Mouse (Mus musculus): ENCODE measurements around the gene Slc44a3. TPM values are rescaled to one million over a fixed set of nuclear protein-coding genes. Genes with fewer than 3 reads are reported as not detected.
"Not testable (repeated sequence)": the region's sequence is repeated elsewhere in the genome, so short reads cannot be mapped to it uniquely, and the experiment has no call there.

Slc44a3 gene
- total and polyA plus RNA-seq, 2 experiments from 2014 or later, result 0.40 to 0.48 TPM

DNA sequence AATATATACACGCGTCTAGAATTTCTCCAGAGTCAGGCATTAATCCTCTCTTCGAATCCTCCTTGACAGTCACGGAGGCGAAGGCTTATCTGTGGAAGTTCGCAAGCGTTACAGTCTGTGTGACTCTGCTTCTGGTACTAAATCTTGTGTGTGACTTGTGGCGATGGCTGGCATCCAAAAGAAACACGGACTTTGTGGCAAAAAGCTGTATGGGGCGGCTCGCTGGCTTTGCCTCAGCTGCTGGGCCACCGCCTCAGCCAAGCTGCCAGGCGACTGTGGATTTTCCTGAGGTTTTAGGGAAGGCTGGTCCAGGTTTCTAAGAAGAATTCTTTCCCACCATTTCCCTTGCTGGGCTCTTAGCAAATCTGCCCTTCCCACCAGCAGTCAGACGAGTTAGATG lies 21.1 kb upstream of the Slc44a3 start:
- no peak for ATAC-seq
- Histone ChIP-seq H3K27me3 (ENCODE audit: insufficient read depth, low read length) (no peaks in the 10 kb centered on the region), H3K4me2 (ENCODE audit: low read depth) (no peak overlapping the region), H3K4me3 (ENCODE audit: low read depth, low read length) (no peak overlapping the region), H3K36me3 (ENCODE audit: insufficient read depth) (no peaks in the 10 kb centered on the region), H3K4me1 (ENCODE audit: insufficient read depth) (no peaks in the 10 kb centered on the region), H3K27ac (ENCODE audit: low read depth, low read length) (no peak overlapping the region), H3K9ac (no peak overlapping the region), H3K9me3 (ENCODE audit: low read length) (no peaks in the 10 kb centered on the region)
- DNase-seq, result no peak
- 66% methylated on average over 14 of the region's 14 CpGs for WGBS
- no peak for TF ChIP-seq CTCF (IDR thresholded peaks at IDR 0.05; ENCODE audit: low read depth)

DNA sequence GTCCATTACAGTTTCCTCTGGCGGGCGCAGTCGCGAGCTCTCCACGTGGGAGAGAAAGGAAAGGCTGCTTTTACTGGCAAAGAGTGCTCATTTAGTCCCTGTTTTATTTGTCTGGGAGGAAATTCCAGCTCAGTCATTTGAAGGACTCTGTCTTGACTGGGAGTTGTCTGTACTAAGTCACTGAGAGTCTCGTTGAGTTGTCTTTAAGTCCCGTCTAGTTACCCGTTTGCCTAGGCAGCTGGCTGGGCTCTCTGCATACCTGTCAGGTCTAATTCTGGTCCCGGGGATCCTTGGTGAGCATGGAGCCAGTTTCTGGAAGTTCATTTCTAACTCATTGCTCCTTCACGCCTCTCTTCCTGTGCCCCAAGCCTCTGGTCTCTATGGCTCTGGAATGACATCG lies 20.5 kb upstream of the Slc44a3 start:
- no peaks in the 10 kb centered on the region for H3K4me1 ChIP-seq (ENCODE audit: insufficient read depth)
- H3K4me3 ChIP-seq (ENCODE audit: low read depth, low read length), result no peak overlapping the region
- ATAC-seq, result no peak
- no peak for TF ChIP-seq CTCF (IDR thresholded peaks at IDR 0.05; ENCODE audit: low read depth)
- 80% methylated on average over 11 of the region's 11 CpGs for WGBS
- H3K27me3 ChIP-seq (ENCODE audit: insufficient read depth, low read length), result no peaks in the 10 kb centered on the region
- H3K27ac ChIP-seq (ENCODE audit: low read depth, low read length), result no peak overlapping the region
- no peak for DNase-seq
- no peak overlapping the region for H3K9ac ChIP-seq
- H3K9me3 ChIP-seq (ENCODE audit: low read length), result no peaks in the 10 kb centered on the region
- no peak overlapping the region for H3K4me2 ChIP-seq (ENCODE audit: low read depth)
- H3K36me3 ChIP-seq (ENCODE audit: insufficient read depth), result no peaks in the 10 kb centered on the region

DNA sequence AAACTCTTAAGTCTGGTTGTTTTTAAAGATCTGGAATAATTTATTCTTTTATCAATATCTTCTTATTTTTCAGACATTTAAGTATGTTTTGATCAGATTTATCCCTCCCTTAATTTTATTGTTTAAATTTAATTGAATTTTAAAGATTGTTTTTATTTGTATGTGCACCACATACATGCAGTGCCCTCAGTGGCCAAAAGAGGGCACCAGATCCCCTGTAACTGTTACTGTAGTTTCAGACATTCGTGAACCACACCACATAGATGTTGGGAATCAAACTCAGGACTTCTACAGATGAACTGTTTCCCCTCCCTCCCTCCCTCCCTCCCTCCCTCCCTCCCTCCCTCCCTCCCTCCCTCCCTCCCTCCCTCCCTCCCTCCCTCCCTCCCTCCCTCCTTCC lies 18.2 kb upstream of the Slc44a3 start:
- H3K27me3 ChIP-seq (ENCODE audit: insufficient read depth, low read length), result no peaks in the 10 kb centered on the region
- no peaks in the 10 kb centered on the region for H3K4me1 ChIP-seq (ENCODE audit: insufficient read depth)
- TF ChIP-seq CTCF (IDR thresholded peaks at IDR 0.05; ENCODE audit: low read depth), result peak; percentile 80
- H3K4me3 ChIP-seq (ENCODE audit: low read depth, low read length), result no peak overlapping the region
- WGBS, result 10% methylated on average over 1 of the region's 1 CpGs
- ATAC-seq (no peak), DNase-seq (peak; percentile 65)
- no peak overlapping the region for H3K27ac ChIP-seq (ENCODE audit: low read depth, low read length)
- no peak overlapping the region for H3K9ac ChIP-seq
- no peaks in the 10 kb centered on the region for H3K36me3 ChIP-seq (ENCODE audit: insufficient read depth)
- no peak overlapping the region for H3K4me2 ChIP-seq (ENCODE audit: low read depth)
- H3K9me3 ChIP-seq (ENCODE audit: low read length), result no peaks in the 10 kb centered on the region

DNA sequence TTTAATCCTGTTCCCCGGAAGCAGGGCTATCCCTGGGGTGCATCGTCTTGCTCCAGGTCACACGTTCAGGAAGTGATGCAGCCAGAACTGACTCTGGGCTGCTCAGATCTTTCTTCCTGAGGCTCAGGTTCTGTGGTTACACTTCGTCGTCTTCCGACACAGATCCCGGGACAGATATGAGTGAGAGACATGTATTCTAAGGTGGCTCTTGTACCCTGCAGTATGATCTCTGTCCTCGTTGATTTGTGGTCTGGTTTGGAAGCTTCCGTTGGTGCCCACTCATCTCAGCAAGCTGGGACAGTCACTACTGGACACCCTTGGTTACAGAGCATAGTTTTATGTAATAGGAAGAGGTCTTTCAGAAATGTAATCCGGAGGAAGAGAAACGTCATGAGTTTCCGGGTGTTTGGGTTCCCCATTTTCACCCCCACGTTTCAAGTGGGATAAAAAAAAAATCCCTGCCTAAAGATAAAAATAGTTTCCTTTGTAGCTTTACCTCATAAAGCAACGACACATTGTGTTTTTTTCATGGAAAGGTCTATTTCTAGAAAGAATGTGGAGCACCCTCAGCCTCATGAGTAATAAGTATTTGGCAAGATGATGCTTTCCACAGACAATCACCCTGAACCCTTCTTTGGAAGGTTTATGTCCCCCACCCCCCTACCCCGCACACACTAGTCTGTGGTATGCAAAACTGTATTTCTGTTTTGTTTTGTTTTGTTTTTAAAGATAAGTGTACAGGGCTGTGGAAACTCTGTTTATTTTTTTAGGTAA lies 15.8 kb upstream of the Slc44a3 start:
- DNase-seq (no peak), ATAC-seq (no peak)
- WGBS, result 71% methylated on average over 15 of the region's 15 CpGs
- Histone ChIP-seq H3K36me3 (ENCODE audit: insufficient read depth) (no peaks in the 10 kb centered on the region), H3K27me3 (ENCODE audit: insufficient read depth, low read length) (no peaks in the 10 kb centered on the region), H3K4me1 (ENCODE audit: insufficient read depth) (no peaks in the 10 kb centered on the region), H3K27ac (ENCODE audit: low read depth, low read length) (no peak overlapping the region), H3K9ac (no peak overlapping the region), H3K4me3 (ENCODE audit: low read depth, low read length) (no peak overlapping the region), H3K4me2 (ENCODE audit: low read depth) (no peak overlapping the region), H3K9me3 (ENCODE audit: low read length) (no peaks in the 10 kb centered on the region)
- no peak for TF ChIP-seq CTCF (IDR thresholded peaks at IDR 0.05; ENCODE audit: low read depth)

DNA sequence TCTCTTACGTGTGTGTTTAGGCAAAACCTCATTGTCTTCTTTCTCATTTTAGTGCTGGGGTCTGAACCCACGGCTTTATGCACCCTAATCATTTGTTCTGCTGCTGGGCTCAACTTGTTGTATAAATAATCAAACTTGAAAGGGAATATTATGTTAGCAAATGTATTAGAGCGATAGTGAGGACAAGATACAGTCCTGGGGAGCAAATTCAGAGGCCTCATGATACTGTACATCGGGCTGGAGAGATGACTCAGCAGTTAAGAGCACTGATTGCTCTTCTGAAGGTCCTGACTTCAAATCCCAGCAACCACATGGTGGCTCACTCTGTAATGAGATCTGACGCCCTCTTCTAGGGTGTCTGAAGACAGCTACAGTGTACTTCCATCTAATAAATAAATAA lies 8.4 kb upstream of the Slc44a3 start:
- Histone ChIP-seq H3K9me3 (ENCODE audit: low read length) (no peaks in the 10 kb centered on the region), H3K4me1 (ENCODE audit: insufficient read depth) (no peaks in the 10 kb centered on the region), H3K27ac (ENCODE audit: low read depth, low read length) (no peak overlapping the region), H3K36me3 (ENCODE audit: insufficient read depth) (no peaks in the 10 kb centered on the region), H3K4me2 (ENCODE audit: low read depth) (no peak overlapping the region), H3K27me3 (ENCODE audit: insufficient read depth, low read length) (no peaks in the 10 kb centered on the region), H3K4me3 (ENCODE audit: low read depth, low read length) (no peak overlapping the region), H3K9ac (no peak overlapping the region)
- WGBS, result 74% methylated on average over 5 of the region's 5 CpGs
- DNase-seq, result no peak
- ATAC-seq, result no peak
- no peak for TF ChIP-seq CTCF (IDR thresholded peaks at IDR 0.05; ENCODE audit: low read depth)

DNA sequence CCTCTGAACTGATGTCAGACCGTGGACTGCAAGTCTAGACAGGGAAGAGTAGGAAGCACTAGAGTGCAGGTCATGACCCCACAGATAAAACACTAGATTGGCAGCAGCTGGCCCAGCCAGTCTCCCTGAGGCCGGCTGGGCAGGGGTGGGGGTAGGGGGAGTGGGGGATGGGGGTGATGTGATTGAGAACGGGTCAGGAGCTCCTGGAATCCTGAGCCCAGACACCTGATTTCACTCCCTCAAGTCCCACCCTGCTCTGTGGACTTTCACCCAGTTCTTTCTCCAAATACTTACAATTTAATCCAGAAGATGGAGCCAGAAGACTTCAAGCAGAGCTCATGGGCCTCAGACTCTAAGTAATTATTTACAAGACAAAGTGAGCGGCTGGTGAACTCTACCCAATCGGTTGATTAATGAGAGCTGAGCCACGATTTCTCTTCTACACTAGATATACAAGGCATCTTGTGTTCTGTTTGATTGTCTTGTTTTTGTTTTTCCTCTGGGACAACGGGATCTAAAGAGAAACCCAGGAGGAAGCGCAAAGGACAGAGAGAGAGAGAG lies 7.7 kb upstream of the Slc44a3 start:
- no peak overlapping the region for H3K4me3 ChIP-seq (ENCODE audit: low read depth, low read length)
- no peak overlapping the region for H3K27ac ChIP-seq (ENCODE audit: low read depth, low read length)
- peak; percentile 66 for TF ChIP-seq CTCF (IDR thresholded peaks at IDR 0.05; ENCODE audit: low read depth)
- peak; percentile 63 for DNase-seq
- H3K9ac ChIP-seq, result no peak overlapping the region
- no peak overlapping the region for H3K4me2 ChIP-seq (ENCODE audit: low read depth)
- H3K4me1 ChIP-seq (ENCODE audit: insufficient read depth), result no peaks in the 10 kb centered on the region
- ATAC-seq, result peak; percentile 71
- H3K36me3 ChIP-seq (ENCODE audit: insufficient read depth), result no peaks in the 10 kb centered on the region
- WGBS, result 11% methylated on average over 8 of the region's 8 CpGs
- no peaks in the 10 kb centered on the region for H3K9me3 ChIP-seq (ENCODE audit: low read length)
- no peaks in the 10 kb centered on the region for H3K27me3 ChIP-seq (ENCODE audit: insufficient read depth, low read length)

DNA sequence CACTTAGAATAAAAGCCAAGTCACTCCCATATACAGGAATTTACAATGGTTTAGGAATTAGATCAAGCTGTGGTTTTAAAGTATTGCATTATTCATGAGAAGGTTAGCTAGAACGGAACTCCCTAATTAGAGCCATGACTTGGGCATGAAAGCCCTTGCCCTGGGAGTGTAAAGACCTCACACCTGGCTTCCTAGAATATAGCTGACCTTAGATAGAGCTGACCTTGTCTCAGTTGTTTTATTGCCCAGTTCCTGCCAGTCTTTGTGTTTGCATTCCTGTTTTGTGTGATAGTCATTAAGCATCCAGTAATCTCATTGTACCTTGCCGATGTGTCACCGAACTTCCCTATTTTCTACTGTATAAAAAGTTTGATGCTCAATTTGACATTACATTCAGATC lies 6.6 kb upstream of the Slc44a3 start:
- 66% methylated on average over 3 of the region's 3 CpGs for WGBS
- not testable (repeated sequence) for H3K9me3 ChIP-seq (ENCODE audit: low read length); H3K9ac ChIP-seq; H3K4me1 ChIP-seq (ENCODE audit: insufficient read depth); ATAC-seq; H3K4me2 ChIP-seq (ENCODE audit: low read depth); H3K27me3 ChIP-seq (ENCODE audit: insufficient read depth, low read length); H3K4me3 ChIP-seq (ENCODE audit: low read depth, low read length); H3K36me3 ChIP-seq (ENCODE audit: insufficient read depth); H3K27ac ChIP-seq (ENCODE audit: low read depth, low read length); DNase-seq

All from forebrain, postnatal 0 days (tissue).